Mouse (Mus musculus): Measurements from ENCODE around the gene Osbpl5.

DNA sequence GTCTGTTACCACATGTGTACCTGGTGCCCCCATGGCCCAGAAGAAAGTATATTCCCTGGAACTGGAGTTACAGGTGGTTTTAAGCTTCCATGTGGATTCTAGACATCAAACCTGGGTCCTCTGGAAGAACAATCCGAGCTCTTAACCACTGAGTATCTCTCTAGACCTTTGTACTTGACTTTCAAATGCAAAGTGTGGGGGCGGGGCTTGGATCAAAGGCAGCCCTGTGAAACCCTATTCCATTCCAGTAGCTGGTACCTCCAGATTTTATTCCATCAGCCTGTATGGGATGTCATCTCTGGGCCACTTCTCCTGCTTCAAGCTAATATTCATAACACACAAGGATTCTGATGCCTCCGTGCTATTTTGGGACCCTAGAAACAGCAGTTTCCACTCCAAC is 19.4 kb upstream of the Osbpl5 start:
- no peak for TF ChIP-seq EP300 (IDR thresholded peaks at IDR 0.05; ENCODE audit: low read depth)
- no peak for TF ChIP-seq CTCF (IDR thresholded peaks at IDR 0.05; ENCODE audit: low read depth)

All from liver, postnatal 0 days (tissue).